Mouse (Mus musculus) lung, postnatal 0 days (tissue): ENCODE results near the gene Fam117a. TPM values are rescaled to one million over a fixed set of nuclear protein-coding genes. Genes with fewer than 3 reads are reported as not detected.

Experiments
- ATAC-seq: fragments of 200-750 bp; cut with Nextera tagmentation; 2 replicates; pipeline ENCODE4 v1.8.0; 2017; ENCODE audit warnings: moderate library complexity
- DNase-seq: peaks from one replicate; pipeline ENCODE4 v3.0.0-alpha.2; 2016; ENCODE audit warnings: low spot score
- H3K27ac ChIP-seq: fragments of 300-500 bp; sonication (generic); 2 replicates; pipeline ENCODE4 v1.5.1; 2014; ENCODE audit warnings: antibody characterized with exemption, mild to moderate bottlenecking, low read length, mixed read lengths
- H3K27me3 ChIP-seq: fragments of 300-500 bp; sonication (generic); replicated peaks from 2 replicates; pipeline ENCODE4 v1.6.1; 2014; ENCODE audit warnings: low read length, mixed read lengths; ENCODE audit not compliant: insufficient read depth
- H3K36me3 ChIP-seq: fragments of 300-500 bp; sonication (generic); 2 replicates; pipeline ENCODE4 v1.6.1; 2014; ENCODE audit warnings: low read length, mixed read lengths; ENCODE audit not compliant: insufficient read depth
- H3K4me1 ChIP-seq: fragments of 300-500 bp; sonication (generic); 2 replicates; pipeline ENCODE4 v1.6.1; 2014; ENCODE audit warnings: antibody characterized with exemption, low read depth, low read length, mixed read lengths; ENCODE audit not compliant: insufficient read depth
- H3K4me2 ChIP-seq: fragments of 300-500 bp; sonication (generic); replicated peaks from 2 replicates; pipeline ENCODE4 v1.6.1; 2014; ENCODE audit warnings: low read depth, mild to moderate bottlenecking, low read length, moderate library complexity, mixed read lengths
- H3K4me3 ChIP-seq: fragments of 300-500 bp; sonication (generic); 2 replicates; pipeline ENCODE4 v1.5.1; 2014; ENCODE audit warnings: low read depth, low read length
- H3K9ac ChIP-seq: fragments of 300-500 bp; sonication (generic); replicated peaks from 2 replicates; pipeline ENCODE4 v1.6.1; 2014; ENCODE audit warnings: low read depth, mild to moderate bottlenecking
- H3K9me3 ChIP-seq: fragments of 300-500 bp; sonication (generic); 2 replicates; pipeline ENCODE4 v1.6.1; 2016; ENCODE audit warnings: low read length, mixed read lengths
- CTCF ChIP-seq: IDR thresholded peaks from 2 replicates; pipeline ENCODE4 v1.5.1; 2016; ENCODE audit warnings: antibody characterized with exemption, mild to moderate bottlenecking
- EP300 ChIP-seq: IDR thresholded peaks from 2 replicates; pipeline ENCODE4 v1.6.1; 2016; ENCODE audit warnings: antibody characterized with exemption, mild to moderate bottlenecking, control low read depth
- WGBS: fragments of 180-500 bp; shearing (Covaris S2); extraction: QIAGEN DNeasy Blood & Tissue Kit; methylation state at CpG from one replicate; pipeline ENCODE4 v1.1.7; 2014; 5-methylcytosine and 5-hydroxymethylcytosine counted together
- polyA plus RNA-seq: library from polyadenylated mRNA; unstranded; fragments of >200 nt; fragmentation: Nextera tagmentation; extraction: Ambion mirVana; gene quantifications from 2 replicates; pipeline ENCODE4 v1.2.1, GENCODE M21; 2015

Gene Fam117a
- polyA plus RNA-seq, 1 experiment from 2014 or later: 21.6 TPM

- Histone ChIP-seq H3K4me1 (peaks cover 10% of the 10 kb centered on the region; the same call in 1 of the 2 replicates), H3K27ac (peak overlapping the region; percentile 38; the same call in 1 of the 2 replicates), H3K9me3 (no peaks in the 10 kb centered on the region), H3K9ac (no peak overlapping the region), H3K36me3 (no peaks in the 10 kb centered on the region), H3K27me3 (no peaks in the 10 kb centered on the region), H3K4me2 (no peak overlapping the region), H3K4me3 (no peak overlapping the region)
- DNase-seq: no peak
- 83% methylated on average over 3 of the region's 3 CpGs for WGBS
- TF ChIP-seq EP300: no peak
- TF ChIP-seq CTCF: no peak
- no peak for ATAC-seq
These were observed 75.8 kb downstream of the Fam117a start for GRCm38 (mm10) chr11:95412615-95413014.

DNA sequence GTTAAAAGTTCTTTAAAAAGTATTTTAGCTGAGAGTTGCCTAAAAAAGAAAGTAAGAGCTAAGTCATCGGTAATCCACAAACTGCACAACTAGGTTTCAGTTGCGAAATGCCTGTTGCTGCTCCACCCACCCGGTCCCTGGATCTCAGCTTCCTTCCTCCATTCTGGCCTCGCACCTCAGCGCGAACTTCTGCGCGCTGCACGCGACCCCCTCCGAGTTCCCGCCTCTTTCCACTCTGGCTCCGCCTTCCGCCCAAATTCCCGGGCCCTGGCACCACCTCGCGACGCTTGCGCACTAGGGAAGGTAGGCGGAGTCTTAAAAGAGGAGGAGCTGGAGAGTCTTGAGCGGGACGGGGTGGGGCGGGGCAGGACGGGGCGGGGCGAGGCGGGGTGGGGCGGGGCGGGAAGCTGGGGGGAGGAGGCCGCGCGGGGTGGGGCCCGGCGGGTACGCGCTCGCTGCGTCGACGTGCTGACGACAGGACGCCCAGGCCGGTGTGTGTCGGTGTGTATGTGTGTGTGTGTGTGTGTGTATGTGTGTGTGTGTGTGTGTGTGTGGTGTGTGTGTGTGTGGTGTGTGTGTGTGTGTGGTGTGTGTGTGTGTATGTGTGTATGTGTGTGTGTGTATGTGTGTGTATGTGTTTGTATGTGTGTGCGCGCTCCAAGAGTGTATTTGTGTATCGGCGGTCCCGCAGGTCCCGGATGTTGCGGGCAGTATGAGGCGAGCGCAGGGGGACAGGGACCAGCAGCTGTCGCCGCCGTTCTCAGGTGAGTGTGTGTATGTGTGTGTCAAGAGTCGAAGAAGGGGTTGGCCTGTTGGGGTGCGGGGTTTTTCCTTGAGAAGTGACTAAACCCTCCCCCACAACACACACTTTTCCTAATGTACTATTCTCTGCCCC lies 77.1 kb downstream of the Fam117a start, which contains the start of gene Spop:
Gene Spop (plus strand): TSS at position 440 of the 895 bp plus-strand sequence.
- H3K9me3 ChIP-seq: no peaks in the 10 kb centered on the region
- ATAC-seq (peak; percentile 91), DNase-seq (peak; percentile 97)
- TF ChIP-seq CTCF: 0 out of 2 replicates have a peak, but pooled peaks have one; percentile 0
- TF ChIP-seq EP300: 0 out of 2 replicates have a peak, but pooled peaks have one; percentile 43
- peaks cover 10% of the 10 kb centered on the region; the same call in 1 of the 2 replicates for H3K4me1 ChIP-seq
- peak within 1 kb of the TSS; percentile 97 for H3K27ac ChIP-seq
- WGBS: 2% methylated on average over 57 of the region's 58 CpGs
- H3K36me3 ChIP-seq: no peaks in the 10 kb centered on the region
- peak within 1 kb of the TSS; percentile 54 for H3K9ac ChIP-seq
- H3K4me3 ChIP-seq: peak within 1 kb of the TSS; percentile 67
- no peaks in the 10 kb centered on the region for H3K27me3 ChIP-seq
- H3K4me2 ChIP-seq: peak within 1 kb of the TSS; percentile 58

GRCm38 (mm10) chr11:95414536-95415161 lies 77.8 kb downstream of the Fam117a start:
- under 1% methylated on average over 28 of the region's 28 CpGs for WGBS
- Histone ChIP-seq H3K4me3 (peak overlapping the region; percentile 67), H3K9ac (peak overlapping the region; percentile 54), H3K4me1 (peaks cover 10% of the 10 kb centered on the region; the same call in 1 of the 2 replicates), H3K27ac (peak overlapping the region; percentile 97), H3K27me3 (no peaks in the 10 kb centered on the region), H3K36me3 (no peaks in the 10 kb centered on the region), H3K4me2 (peak overlapping the region; percentile 58), H3K9me3 (no peaks in the 10 kb centered on the region)
- TF ChIP-seq CTCF: peak; percentile 68
- no peak for TF ChIP-seq EP300
- ATAC-seq: peak; percentile 83
- peak; percentile 99 for DNase-seq

GRCm38 (mm10) chr11:95415931-95416330 lies 79.1 kb downstream of the Fam117a start:
- H3K4me2 ChIP-seq: peak overlapping the region; percentile 15; the same call in 1 of the 2 replicates
- TF ChIP-seq EP300 (no peak; the same call in 1 of the 2 replicates), CTCF (no peak)
- H3K4me1 ChIP-seq: peaks cover 10% of the 10 kb centered on the region; the same call in 1 of the 2 replicates
- H3K9ac ChIP-seq: no peak overlapping the region
- H3K36me3 ChIP-seq: no peaks in the 10 kb centered on the region
- DNase-seq (no peak), ATAC-seq (no peak)
- H3K27ac ChIP-seq: no peak overlapping the region
- H3K9me3 ChIP-seq: no peaks in the 10 kb centered on the region
- H3K27me3 ChIP-seq: no peaks in the 10 kb centered on the region
- no peak overlapping the region for H3K4me3 ChIP-seq

DNA sequence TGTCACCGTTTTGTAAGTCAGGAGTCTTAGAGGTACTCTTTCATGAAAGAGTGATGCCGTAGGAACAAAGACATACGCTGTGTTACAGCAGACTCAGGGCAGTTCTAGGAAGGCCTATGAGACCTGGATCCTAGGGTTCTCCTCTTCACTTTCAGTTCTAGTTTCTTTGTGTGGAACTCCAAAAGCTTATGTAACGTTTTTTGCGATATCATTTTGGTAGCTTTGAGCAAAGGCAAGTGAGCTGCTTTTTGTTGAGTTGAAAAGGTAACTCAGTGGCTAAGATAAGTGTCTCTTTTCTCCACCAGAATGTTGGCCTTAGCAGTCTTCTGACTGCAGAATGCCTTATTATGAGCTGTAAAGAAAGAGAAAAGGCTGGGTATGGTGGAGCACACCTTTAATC lies 80.5 kb downstream of the Fam117a start:
- no peaks in the 10 kb centered on the region for H3K36me3 ChIP-seq
- no peak overlapping the region for H3K27ac ChIP-seq
- no peak overlapping the region for H3K9ac ChIP-seq
- no peak for ATAC-seq
- no peaks in the 10 kb centered on the region for H3K27me3 ChIP-seq
- DNase-seq: no peak
- 77% methylated on average over 5 of the region's 5 CpGs for WGBS
- H3K4me3 ChIP-seq: no peak overlapping the region
- TF ChIP-seq EP300: no peak
- no peak for TF ChIP-seq CTCF
- no peaks in the 10 kb centered on the region for H3K9me3 ChIP-seq
- H3K4me1 ChIP-seq: peaks cover 10% of the 10 kb centered on the region; the same call in 1 of the 2 replicates
- no peak overlapping the region for H3K4me2 ChIP-seq

- Histone ChIP-seq H3K36me3 (no peaks in the 10 kb centered on the region), H3K4me3 (no peak overlapping the region), H3K4me2 (no peak overlapping the region), H3K27ac (no peak overlapping the region), H3K9ac (no peak overlapping the region), H3K9me3 (no peaks in the 10 kb centered on the region), H3K4me1 (peaks cover 4% of the 10 kb centered on the region; the same call in 1 of the 2 replicates), H3K27me3 (no peaks in the 10 kb centered on the region)
- ATAC-seq (no peak), DNase-seq (peak; percentile 57)
- 66% methylated on average over 2 of the region's 2 CpGs for WGBS
- TF ChIP-seq EP300 (no peak), CTCF (no peak)
These were observed 84.1 kb downstream of the Fam117a start for GRCm38 (mm10) chr11:95420880-95421435.
